Mouse (Mus musculus): ENCODE measurements around the gene Ttc23. TPM values are rescaled to one million over a fixed set of nuclear protein-coding genes. Genes with fewer than 3 reads are reported as not detected.

The Ttc23 gene
- polyA plus RNA-seq, 1 experiment from 2014 or later, result 0.52 TPM

GRCm38 (mm10) chr7:67758858-67759628 lies 111.8 kb downstream of the Ttc23 start:
- Histone ChIP-seq H3K27ac (no peak overlapping the region), H3K4me3 (ENCODE audit: inconsistent target) (no peak overlapping the region), H3K79me2 (ENCODE audit: inconsistent target) (no peaks in the 10 kb centered on the region), H3K36me3 (ENCODE audit: inconsistent target) (no peaks in the 10 kb centered on the region)
- WGBS (ENCODE audit: missing documents), result 1% methylated on average over 90 of the region's 92 CpGs

DNA sequence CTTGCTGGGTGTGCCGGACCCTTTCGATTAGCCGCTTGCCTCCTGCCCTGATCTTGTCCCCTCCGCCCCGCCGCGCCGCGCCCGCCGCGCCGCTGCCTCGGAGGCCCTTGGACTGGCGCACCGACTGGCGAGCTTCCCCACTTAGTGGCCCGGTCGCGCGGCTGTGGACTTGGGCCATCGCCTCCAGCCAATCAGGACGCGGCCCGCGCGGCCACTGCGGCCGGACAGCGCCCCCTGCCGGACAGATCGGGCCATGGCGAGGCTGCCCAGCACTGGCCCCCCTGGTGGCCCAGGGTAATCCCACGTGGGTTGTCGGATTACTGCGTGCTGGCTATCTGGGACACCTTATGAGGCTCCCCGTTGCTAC lies 112.4 kb downstream of the Ttc23 start, which contains the start of gene Synm:
TSS of gene Synm (minus strand) at position 114 of the 367 bp plus-strand sequence.
- Histone ChIP-seq H3K79me2 (ENCODE audit: inconsistent target) (no peaks in the 10 kb centered on the region), H3K4me3 (ENCODE audit: inconsistent target) (no peak within 1 kb of the TSS), H3K27ac (no peak within 1 kb of the TSS), H3K36me3 (ENCODE audit: inconsistent target) (no peaks in the 10 kb centered on the region)
- WGBS (ENCODE audit: missing documents), result 0% methylated on average over 30 of the region's 37 CpGs

DNA sequence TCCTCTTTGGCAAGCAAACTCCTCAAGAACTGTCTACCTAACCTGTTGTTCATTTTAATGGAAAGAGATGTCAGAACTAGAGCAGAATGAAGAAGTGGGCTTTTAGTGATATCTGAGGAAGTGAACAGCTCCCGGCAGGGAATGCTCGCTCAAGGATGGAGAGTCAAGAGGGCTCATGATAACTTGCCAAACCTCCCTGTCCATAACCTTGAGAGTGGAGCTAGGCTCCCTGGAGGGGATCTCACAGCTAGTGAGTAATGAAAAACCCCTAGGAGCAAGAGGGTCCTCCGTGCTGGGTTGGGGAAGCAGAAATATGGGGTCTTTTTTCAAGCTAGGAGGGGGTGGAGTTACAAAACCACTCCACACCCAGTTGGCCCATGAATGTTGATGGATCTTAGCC lies 116.4 kb downstream of the Ttc23 start:
- no peaks in the 10 kb centered on the region for H3K36me3 ChIP-seq (ENCODE audit: inconsistent target)
- no peaks in the 10 kb centered on the region for H3K79me2 ChIP-seq (ENCODE audit: inconsistent target)
- WGBS (ENCODE audit: missing documents), result 60% methylated on average over 3 of the region's 3 CpGs
- no peak overlapping the region for H3K4me3 ChIP-seq (ENCODE audit: inconsistent target)
- H3K27ac ChIP-seq, result no peak overlapping the region

DNA sequence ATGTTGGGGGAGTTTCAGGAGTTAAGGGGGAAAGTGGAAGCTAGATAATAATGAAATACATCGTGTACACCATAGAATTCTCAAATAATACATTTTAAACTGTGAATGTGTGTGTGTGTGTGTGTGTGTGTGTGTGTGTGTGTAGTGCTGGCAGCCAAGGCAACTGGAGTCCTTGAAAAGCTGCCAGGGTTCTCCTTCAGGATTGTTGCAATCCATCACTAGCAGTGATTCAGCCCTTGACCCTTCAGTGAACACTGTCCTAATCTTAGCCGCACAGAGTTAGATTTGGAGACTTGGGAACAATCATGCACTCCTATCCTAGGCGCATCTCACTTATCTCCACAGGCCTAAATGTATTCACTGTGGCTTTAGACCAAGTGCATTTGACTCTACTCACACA lies 120.9 kb downstream of the Ttc23 start:
- 84% methylated on average over 3 of the region's 3 CpGs for WGBS (ENCODE audit: missing documents)
- H3K27ac ChIP-seq, result no peak overlapping the region
- H3K4me3 ChIP-seq (ENCODE audit: inconsistent target), result no peak overlapping the region
- no peaks in the 10 kb centered on the region for H3K36me3 ChIP-seq (ENCODE audit: inconsistent target)
- no peaks in the 10 kb centered on the region for H3K79me2 ChIP-seq (ENCODE audit: inconsistent target)

DNA sequence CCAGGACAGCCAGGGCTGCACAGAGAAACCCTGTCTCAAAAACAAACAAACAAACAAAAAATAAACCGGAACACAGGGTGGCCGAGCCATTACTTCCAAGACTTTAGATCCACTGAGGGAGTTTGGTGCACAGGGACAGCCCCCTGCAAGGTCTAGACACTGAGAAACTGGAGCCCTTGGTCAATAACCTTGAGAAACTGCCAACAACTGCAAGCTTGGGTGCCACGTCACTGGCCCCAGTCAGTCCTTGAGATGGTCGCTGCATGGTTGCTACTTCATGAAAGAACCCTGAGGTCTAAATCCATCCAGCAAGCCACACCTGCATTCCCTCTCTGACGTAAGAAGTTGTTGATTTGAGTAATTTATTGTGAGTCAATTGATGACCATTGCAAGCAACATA lies 122.3 kb downstream of the Ttc23 start:
- Histone ChIP-seq H3K36me3 (ENCODE audit: inconsistent target) (no peaks in the 10 kb centered on the region), H3K79me2 (ENCODE audit: inconsistent target) (no peaks in the 10 kb centered on the region), H3K4me3 (ENCODE audit: inconsistent target) (no peak overlapping the region), H3K27ac (no peak overlapping the region)
- WGBS (ENCODE audit: missing documents), result 87% methylated on average over 5 of the region's 5 CpGs

GRCm38 (mm10) chr7:67772231-67772630 lies 125.0 kb downstream of the Ttc23 start:
- WGBS (ENCODE audit: missing documents), result 91% methylated on average over 9 of the region's 9 CpGs
- no peaks in the 10 kb centered on the region for H3K36me3 ChIP-seq (ENCODE audit: inconsistent target)
- H3K4me3 ChIP-seq (ENCODE audit: inconsistent target), result no peak overlapping the region
- no peak overlapping the region for H3K27ac ChIP-seq
- H3K79me2 ChIP-seq (ENCODE audit: inconsistent target), result no peaks in the 10 kb centered on the region

- Histone ChIP-seq H3K27ac (no peak overlapping the region), H3K36me3 (ENCODE audit: inconsistent target) (no peaks in the 10 kb centered on the region), H3K79me2 (ENCODE audit: inconsistent target) (no peaks in the 10 kb centered on the region), H3K4me3 (ENCODE audit: inconsistent target) (no peak overlapping the region)
- WGBS (ENCODE audit: missing documents), result 42% methylated on average over 3 of the region's 3 CpGs
Measured at GRCm38 (mm10) chr7:67775623-67776022, 128.4 kb downstream of the Ttc23 start.

- Histone ChIP-seq H3K27ac (no peak overlapping the region), H3K79me2 (ENCODE audit: inconsistent target) (no peaks in the 10 kb centered on the region), H3K4me3 (ENCODE audit: inconsistent target) (no peak overlapping the region), H3K36me3 (ENCODE audit: inconsistent target) (no peaks in the 10 kb centered on the region)
- 84% methylated on average over 12 of the region's 12 CpGs for WGBS (ENCODE audit: missing documents)
Measured at GRCm38 (mm10) chr7:67776636-67777305, 129.6 kb downstream of the Ttc23 start.

GRCm38 (mm10) chr7:67787861-67788260 lies 140.7 kb downstream of the Ttc23 start:
- Histone ChIP-seq H3K4me3 (ENCODE audit: inconsistent target) (no peak overlapping the region), H3K27ac (no peak overlapping the region), H3K79me2 (ENCODE audit: inconsistent target) (no peaks in the 10 kb centered on the region), H3K36me3 (ENCODE audit: inconsistent target) (no peaks in the 10 kb centered on the region)
- WGBS (ENCODE audit: missing documents), result 73% methylated on average over 2 of the region's 2 CpGs

- H3K36me3 ChIP-seq (ENCODE audit: inconsistent target), result no peaks in the 10 kb centered on the region
- WGBS (ENCODE audit: missing documents), result 16% methylated on average over 10 of the region's 10 CpGs
- H3K79me2 ChIP-seq (ENCODE audit: inconsistent target), result no peaks in the 10 kb centered on the region
- H3K4me3 ChIP-seq (ENCODE audit: inconsistent target), result no peak overlapping the region
- H3K27ac ChIP-seq, result no peak overlapping the region
Measured at GRCm38 (mm10) chr7:67788713-67789112, 141.5 kb downstream of the Ttc23 start.

DNA sequence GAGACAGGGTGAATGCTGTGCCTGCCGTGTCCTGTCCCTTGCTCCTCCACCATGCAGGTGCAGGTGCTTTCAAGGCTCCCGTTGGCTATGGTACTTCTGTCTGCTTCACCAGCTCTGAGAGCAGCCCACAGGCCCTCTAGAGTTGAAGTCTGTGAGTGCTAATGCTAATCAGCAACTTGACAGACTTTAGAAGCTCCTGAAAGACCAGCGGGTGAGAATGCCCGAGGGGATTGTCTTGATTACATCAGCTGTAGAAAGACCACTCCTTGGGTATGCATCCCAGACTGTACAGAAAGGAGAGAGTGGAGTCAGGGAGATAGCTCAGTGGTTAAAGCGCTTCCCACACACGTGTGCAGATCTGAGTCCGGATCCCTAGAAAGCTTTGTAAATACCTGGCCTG lies 144.0 kb downstream of the Ttc23 start:
- no peaks in the 10 kb centered on the region for H3K79me2 ChIP-seq (ENCODE audit: inconsistent target)
- no peak overlapping the region for H3K4me3 ChIP-seq (ENCODE audit: inconsistent target)
- no peak overlapping the region for H3K27ac ChIP-seq
- H3K36me3 ChIP-seq (ENCODE audit: inconsistent target), result no peaks in the 10 kb centered on the region
- 75% methylated on average over 7 of the region's 7 CpGs for WGBS (ENCODE audit: missing documents)

GRCm38 (mm10) chr7:67793449-67793848 lies 146.2 kb downstream of the Ttc23 start:
- Histone ChIP-seq H3K79me2 (ENCODE audit: inconsistent target) (no peaks in the 10 kb centered on the region), H3K27ac (no peak overlapping the region), H3K36me3 (ENCODE audit: inconsistent target) (no peaks in the 10 kb centered on the region), H3K4me3 (ENCODE audit: inconsistent target) (no peak overlapping the region)
- WGBS (ENCODE audit: missing documents), result 83% methylated on average over 7 of the region's 7 CpGs

DNA sequence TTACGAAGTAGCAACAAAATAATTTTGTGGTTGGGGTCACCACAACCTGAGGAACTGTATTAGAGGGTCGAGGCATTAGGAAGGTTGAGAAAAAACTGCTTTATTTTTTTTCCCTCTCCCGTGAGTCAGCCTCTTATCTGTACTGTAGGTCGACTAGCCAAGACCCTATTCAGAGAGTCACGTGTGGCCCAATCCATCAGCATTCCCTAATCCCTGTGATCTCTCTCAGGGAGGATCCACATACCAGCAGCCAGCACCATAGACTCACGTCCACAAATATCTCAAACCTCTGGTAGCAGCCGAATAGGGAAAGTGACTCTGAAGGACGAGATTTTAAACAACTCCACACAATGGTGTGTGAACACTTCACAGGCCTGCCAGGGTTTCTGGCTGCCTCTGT lies 149.9 kb downstream of the Ttc23 start:
- Histone ChIP-seq H3K36me3 (ENCODE audit: inconsistent target) (no peaks in the 10 kb centered on the region), H3K79me2 (ENCODE audit: inconsistent target) (no peaks in the 10 kb centered on the region), H3K27ac (no peak overlapping the region), H3K4me3 (ENCODE audit: inconsistent target) (no peak overlapping the region)
- WGBS (ENCODE audit: missing documents), result 83% methylated on average over 8 of the region's 8 CpGs

- Histone ChIP-seq H3K36me3 (ENCODE audit: inconsistent target) (no peaks in the 10 kb centered on the region), H3K27ac (no peak overlapping the region), H3K4me3 (ENCODE audit: inconsistent target) (no peak overlapping the region), H3K79me2 (ENCODE audit: inconsistent target) (no peaks in the 10 kb centered on the region)
- 34% methylated on average over 4 of the region's 4 CpGs for WGBS (ENCODE audit: missing documents)
Measured at GRCm38 (mm10) chr7:67798476-67798875, 151.3 kb downstream of the Ttc23 start.

DNA sequence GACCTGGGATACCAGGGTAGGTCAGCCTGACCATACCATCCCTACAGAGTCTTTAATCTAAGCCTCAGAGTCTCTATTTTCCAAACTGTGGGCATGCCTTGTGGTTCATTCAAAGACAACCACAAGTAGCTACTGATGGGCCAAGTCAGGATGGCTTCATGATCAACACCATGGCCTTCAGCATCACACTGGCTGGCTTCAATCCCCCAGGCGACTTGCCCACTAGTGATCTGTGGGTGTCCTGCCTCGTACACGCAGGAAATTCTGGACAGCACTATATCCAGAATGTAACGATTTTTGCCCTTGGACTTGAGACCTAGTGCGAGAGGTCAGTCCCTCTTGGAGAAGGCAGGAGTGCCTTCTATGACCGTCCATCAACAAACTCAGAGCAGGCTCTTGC lies 153.3 kb downstream of the Ttc23 start:
- H3K79me2 ChIP-seq (ENCODE audit: inconsistent target), result no peaks in the 10 kb centered on the region
- WGBS (ENCODE audit: missing documents), result 91% methylated on average over 6 of the region's 6 CpGs
- H3K4me3 ChIP-seq (ENCODE audit: inconsistent target), result no peak overlapping the region

More for the DNA sequence above, 153.3 kb downstream of the Ttc23 start:
- Histone ChIP-seq H3K36me3 (ENCODE audit: inconsistent target) (no peaks in the 10 kb centered on the region), H3K27ac (no peak overlapping the region)

Measured in macrophage (primary cell).